Comparison of ENCODE assay signal across 9 mouse cellular contexts in the genomic region with DNA sequence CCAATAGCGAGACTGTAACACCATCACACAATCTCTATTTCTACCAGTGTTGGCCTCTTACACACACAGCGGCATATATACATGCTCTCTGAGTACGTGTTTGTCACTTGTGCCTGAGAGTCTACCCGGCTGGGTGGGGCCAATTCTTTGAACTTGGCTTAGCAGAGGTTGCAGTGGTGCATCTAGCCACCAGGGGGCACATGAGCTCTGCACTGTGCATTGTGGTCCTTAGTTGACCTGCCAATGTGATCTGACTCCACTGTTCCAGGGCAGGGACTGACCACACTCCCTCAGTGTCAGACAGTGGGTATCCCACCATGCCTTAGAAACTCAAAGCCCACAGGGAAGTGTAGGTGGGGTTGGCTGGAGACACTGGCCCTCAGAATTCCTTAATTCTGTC. TPM values are rescaled to one million over a fixed set of nuclear protein-coding genes. Genes with fewer than 3 reads are reported as not detected.
DNase-seq lines count a peak whose midpoint lies in the region; ATAC-seq and TF ChIP-seq lines count a peak whose summit lies in the region.
"Had no signal": no experiment of that assay in that cellular context is flagged by ENCODE, and none has a peak within 500 bp of the region (broad histone marks: within the 10 kb centered on the region; RNA-seq: fewer than 3 reads in every experiment).

No protein-coding gene starts in this region.

- ATAC-seq in common myeloid progenitor, adult 5-6 weeks (replicated peaks; ENCODE audit: low read depth, poor library complexity, severe bottlenecking), result peak; percentile 24

- peak; percentile 33 for DNase-seq in gastrocnemius, adult 2 months
- DNase-seq in gastrocnemius, adult 8-10 months (ENCODE audit: low spot score in 2 of 2), result no peak
- DNase-seq in CD8-positive naive resting alpha-beta T cell, adult 2 months (ENCODE audit: low read depth in 2 of 2, low spot score in 2 of 2), result peak; percentile 65 to 70
- peak; percentile 35 for DNase-seq in kidney, adult 9 months
- DNase-seq in lung, postnatal 4 days, result peak; percentile 43 to 65
- DNase-seq in thymus, adult 18-20 months, result peak; percentile 42 to 57
- DNase-seq in ovary, postnatal 10 days (ENCODE audit: low spot score), result no peak

- H3K4me3 ChIP-seq in gastrocnemius, adult 2 months, result no peak overlapping the region
- H3K4me3 ChIP-seq: limb, embryonic 13.5 days had no signal

- no peak overlapping the region for H3K27ac ChIP-seq in gastrocnemius, adult 2 months
- H3K27ac ChIP-seq: limb, embryonic 13.5 days had no signal

- peak; percentile 60 for TF ChIP-seq CTCF in gastrocnemius, adult 2 months (IDR thresholded peaks at IDR 0.05)

- intact Hi-C loops in gastrocnemius, adult 2 months (cut with DNase I), result loop anchor here (5.0 kb wide), 1 partner anchor 267 kb away; a partner anchor contains a TSS

RNA-seq across cellular contexts. Expression of a gene that starts 34.1 kb away (rescaled TPM):
- not detected for total RNA-seq in gastrocnemius, adult 2 months (2021)
- not detected for total RNA-seq in gastrocnemius, adult 8-10 months (2022)
- 1.2 TPM in 1 of 2 replicates, not detected in the other for total RNA-seq in common myeloid progenitor, adult 5-6 weeks (2017)

Comparison
In these comparisons a context has a peak if more than half of its experiments do, and no peak if none do; other contexts are left out.
1. DNase-seq: peak in gastrocnemius, adult 2 months (single experiment), CD8-positive naive resting alpha-beta T cell, adult 2 months (2 of 2), kidney, adult 9 months (single experiment), lung, postnatal 4 days (2 of 2) and thymus, adult 18-20 months (2 of 2); none in gastrocnemius, adult 8-10 months (0 of 2) and ovary, postnatal 10 days (single experiment).